Mouse (Mus musculus) c-Kit-positive CD71-positive TER-119-negative erythroid progenitor cells, embryonic 14.5 days (primary cell): ENCODE measurements around the gene Tapt1.
A peak's percentile ranks its signal among the peaks of the same experiment; 100 is the strongest.
"Not testable (repeated sequence)": the region's sequence is repeated elsewhere in the genome, so short reads cannot be mapped to it uniquely, and the experiment has no call there.

Source experiments
- DNase-seq: peaks from one replicate; pipeline ENCODE4 v3.0.0-alpha.2; 2013; ENCODE audit warnings: low read depth

The Tapt1 gene

DNA sequence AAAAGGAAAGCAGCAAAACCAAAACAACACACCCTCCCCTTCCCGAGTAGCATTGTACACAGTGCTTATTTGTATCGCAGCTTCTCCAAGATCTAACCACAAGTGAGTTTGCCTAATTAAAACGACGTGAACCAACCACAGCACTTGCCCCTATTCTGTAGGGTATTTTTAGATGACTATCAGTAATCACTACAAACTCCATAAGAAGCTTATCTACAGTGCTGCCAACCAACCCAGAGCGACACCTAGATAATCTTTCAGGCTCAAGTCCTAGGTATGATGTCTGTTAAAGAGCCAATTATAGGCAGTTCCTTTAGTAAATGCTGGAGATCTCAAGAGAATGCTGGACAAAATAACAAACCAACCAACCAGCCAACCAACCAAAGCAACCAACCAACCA lies 28.6 kb downstream of the Tapt1 start:
- no peak for DNase-seq

DNA sequence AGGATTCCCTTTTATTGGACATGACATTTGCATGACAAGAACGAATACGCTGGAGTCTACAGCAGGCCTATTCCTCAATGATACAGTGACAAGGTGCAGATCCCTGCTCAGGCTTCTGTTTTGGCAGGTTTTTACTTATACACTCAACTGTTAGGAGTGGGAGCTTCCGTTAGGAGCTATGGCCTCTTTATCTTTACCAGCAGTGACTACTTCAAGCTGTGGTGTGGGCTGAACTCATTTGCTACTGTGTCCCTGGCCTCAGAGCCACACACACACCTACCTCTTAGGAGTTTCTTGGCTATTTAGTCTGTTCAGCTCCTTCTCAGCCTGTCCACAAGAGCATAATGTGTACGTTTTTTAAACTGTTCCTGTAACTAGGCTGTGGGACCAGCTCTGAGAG lies 30.3 kb downstream of the Tapt1 start:
- DNase-seq, result no peak

DNA sequence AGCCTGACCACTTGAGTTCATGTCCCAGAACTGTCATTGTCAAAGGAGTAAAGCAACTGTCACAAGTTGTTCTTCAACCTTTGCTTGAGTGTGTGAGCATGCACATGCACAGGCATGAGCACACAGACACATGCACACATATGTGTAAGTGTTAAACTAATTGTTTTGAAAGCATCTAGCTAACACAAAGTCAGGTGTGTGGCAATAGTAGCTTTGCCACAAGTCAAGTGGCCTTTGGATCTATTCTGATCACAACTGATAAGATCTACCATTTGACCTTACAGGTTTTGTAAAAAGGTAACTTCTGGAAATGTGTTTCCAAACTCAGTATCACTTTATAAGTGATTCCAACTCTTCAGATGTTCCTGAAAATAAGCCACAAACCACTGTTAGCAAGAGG lies 39.1 kb downstream of the Tapt1 start:
- no peak for DNase-seq

DNA sequence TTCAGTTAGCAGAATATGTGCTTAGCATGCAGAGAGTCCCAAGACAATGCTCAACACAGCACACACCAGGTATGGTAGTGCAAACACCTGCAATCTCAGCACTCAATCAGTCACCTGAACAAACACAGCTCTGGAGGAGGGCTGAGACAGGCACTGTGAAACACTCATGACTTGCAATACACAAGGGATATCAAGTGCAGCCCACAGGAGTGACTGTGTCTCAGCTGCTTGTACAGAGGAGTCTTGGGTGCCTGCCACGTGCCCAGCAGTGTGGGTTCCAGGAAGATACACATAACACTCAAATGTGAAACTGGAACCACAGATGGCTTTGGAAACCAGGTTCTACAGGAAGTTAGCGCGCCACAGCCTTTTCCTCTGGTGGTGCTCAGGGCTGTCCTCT lies 44.8 kb downstream of the Tapt1 start:
- DNase-seq, result no peak

DNA sequence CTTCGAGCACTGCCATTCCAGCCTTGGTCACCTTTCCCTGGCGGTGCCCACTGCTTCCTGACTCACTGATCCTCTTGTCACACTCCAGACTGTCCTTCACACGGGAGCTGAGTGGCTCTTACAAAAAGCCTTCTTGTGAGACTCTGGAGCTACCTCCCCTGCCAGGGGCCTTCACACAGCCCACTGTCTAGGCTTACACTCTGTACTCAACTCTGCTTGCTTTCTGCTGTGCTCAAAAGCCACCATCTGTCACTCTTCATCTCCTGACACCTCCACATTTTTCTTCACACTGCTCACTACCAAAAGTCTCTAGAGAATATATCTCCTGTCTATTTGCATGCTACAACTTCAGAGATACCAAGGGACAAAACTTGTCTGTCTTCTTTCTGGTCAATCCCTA lies 46.0 kb downstream of the Tapt1 start:
- DNase-seq, result no peak

DNA sequence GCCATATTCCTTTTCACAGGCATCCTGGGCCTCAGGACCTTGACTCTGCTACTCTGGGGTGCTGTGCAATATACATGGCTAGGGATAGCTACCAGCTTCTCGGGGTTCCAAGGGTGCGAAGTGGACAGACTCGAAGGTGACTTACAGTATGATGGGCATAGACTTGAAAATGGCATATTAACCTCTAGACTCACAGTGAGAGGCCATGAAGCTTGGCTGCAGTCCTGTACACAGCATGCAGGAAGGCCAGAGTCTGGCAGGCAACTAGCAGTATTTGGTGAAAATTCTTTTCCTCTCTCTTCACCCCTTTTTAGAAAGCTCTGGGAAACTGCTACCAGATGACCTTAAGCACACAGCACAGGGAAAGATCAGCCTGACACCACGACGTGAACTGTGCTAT lies 52.4 kb downstream of the Tapt1 start:
- DNase-seq, result no peak

DNA sequence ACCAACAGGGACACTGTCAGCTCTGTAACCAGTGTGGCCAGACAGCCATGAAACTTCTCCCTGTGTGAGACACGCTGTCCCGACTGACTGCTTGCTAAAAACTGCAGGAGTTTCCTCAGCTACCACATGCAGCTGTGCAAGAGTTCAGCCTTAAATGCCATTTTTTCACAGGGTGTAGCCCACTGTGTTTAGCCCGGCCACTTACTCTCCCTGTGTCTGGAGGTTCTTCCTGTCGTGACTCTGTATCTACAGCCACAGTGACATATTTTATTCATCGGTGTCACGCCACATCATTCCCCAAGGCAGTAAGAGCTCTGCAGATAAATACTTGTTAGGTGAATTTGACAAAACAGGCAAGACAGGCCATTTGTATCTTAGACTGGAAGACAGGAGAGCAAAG lies 59.6 kb downstream of the Tapt1 start:
- no peak for DNase-seq

DNA sequence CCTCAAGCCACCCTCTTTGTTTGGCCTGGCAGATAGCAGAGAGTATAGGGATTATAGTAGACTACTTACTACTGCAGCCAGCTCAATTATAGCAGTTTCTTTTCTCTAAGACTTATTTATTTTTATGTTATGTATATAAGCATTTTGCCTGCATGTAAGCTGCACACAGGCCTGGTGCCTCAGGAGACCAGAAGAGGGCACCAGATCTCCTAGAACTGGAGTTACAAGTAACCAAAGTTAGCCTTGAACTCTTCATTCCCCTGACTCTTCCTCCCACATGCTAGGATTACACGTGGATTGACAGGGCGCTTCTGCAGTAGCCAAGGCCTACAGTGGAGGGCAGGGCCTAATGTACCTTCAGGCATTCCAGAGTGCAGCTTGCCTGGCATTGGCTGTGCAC lies 60.6 kb downstream of the Tapt1 start:
- peak; percentile 16 for DNase-seq

DNA sequence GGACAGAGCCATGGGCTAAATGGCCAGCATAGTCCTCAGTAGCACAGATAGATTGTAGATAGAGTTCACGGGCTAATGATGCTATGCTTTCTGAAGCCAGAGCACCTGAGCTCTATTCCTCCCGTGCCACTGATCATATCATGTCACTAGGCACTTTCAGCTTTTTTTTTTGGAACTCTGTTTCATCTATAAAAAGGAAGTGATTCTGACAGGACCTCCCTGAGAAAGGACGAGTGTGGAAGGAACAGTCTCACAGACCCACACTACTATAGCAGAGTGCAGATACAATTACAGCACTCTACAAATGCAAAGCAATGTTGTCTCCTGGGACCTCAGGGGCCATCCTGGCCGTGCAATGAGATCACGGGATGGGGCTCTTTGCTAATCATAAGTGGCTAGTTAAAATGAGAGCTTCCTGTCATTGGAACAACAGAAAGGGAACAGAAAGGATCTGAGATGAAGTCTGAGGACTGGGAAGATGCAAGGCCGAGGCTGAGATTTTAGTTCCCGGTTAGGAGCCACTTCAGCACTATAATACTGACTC lies 62.1 kb downstream of the Tapt1 start:
- DNase-seq, result no peak

DNA sequence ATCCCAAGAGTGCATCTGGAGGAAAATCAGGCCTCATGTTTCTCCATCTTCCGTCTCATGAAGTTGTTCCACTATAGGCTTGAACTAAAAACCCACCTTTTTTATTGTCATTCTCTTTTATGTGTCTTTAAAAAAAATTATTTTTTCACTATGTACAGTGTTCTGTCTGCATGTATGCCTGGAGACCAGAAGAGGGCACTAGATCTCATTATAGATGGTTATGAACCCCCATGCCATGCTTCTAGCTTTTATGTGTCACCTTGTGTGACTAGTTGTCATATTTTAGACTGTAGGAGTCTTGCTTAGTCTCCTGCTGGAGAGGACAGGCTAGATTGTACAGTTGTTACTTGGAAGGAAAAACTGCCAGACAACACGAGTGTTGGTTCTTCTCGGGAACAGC lies 63.1 kb downstream of the Tapt1 start:
- no peak for DNase-seq

DNA sequence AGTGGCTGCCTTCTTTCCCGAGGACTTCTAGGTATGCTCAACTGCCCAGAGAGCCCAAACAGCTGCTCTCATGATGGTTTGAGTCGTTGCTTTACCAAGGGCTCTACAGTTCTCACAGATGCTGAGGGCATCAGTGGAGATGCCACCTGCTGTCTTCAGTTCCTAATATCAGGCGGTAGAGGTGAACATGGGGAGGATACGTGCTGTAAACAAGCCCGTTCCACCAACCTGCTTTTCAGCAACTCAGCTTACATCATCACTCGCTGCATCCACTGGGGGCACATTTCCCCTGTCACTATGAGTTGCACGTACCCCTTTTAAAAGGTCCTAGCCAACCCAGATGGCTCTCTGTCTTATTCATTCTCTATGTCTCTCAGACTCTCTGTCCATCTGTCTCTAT lies 63.6 kb downstream of the Tapt1 start:
- no peak for DNase-seq

DNA sequence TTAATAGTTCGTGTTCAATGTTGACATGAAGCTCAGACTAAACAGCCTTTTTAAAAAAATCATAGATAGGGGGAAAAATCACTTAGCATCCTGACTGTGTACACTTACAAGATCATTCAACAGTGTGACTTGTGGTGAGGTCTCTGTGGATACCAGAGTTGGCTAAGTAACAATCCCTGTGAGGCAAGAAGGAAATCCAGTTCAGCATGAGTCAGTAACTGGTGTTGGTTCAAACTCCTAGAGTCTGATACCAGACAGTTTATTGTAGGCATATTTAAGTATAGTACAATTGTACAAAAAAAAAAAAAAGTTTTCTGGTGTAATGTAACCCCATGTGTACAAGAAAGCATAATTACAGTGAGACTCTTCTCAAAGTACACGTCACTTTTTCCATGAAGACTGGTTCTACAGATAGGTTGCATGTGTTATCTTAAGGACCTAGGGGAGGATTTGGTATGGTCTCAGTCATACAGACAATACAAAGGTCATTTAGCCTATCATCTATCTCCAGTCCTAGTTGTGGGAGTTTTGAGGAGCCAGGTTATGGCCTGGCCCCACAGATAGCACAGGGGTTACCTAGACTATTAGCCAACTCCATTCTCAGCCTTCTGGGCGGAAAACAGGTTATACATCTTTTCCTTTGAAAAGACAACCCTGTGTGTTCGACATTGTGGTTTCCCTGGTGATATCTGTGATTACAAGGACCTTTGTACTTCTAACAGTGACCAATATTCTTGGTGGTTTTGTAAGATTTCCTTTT lies 66.6 kb downstream of the Tapt1 start:
- peak; percentile 11 for DNase-seq

DNA sequence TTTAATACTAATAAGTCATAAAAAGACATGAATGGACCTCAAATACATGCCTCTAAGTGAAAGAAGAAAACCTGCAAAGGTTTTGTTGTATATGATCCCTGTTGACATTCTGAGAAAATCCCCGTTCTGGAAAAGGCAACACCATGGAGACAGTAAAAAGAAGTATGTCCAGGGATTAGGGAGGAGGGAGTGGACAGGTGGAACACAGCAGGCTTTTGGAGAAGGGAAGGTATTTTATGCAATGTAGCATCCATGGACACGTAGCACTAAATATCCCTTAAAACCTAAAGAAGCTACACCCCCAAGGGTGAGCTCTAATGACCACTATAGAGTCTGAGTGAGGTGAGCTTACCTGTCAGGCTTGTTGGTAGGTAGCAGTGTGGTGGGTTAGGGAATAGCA lies 67.2 kb downstream of the Tapt1 start:
- DNase-seq, result no peak

DNA sequence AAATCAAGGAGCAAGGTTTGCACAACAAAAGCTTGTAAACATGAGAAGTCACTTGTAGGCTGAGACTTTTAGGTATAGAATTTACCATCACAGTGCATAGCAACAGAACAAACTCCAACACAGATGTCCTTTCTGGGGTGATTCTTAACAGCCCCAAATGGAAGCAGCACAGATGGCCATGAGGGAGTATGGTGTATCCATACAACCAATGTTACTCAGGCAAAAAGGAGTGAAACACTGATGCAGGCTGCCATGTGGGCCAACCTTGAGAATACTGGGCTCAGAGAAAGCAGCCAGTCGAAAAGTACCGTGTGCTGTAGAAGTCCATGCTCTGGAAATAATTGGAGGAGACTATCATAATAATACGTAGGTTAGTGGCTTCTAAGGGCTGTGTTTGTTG lies 68.0 kb downstream of the Tapt1 start:
- DNase-seq, result no peak

DNA sequence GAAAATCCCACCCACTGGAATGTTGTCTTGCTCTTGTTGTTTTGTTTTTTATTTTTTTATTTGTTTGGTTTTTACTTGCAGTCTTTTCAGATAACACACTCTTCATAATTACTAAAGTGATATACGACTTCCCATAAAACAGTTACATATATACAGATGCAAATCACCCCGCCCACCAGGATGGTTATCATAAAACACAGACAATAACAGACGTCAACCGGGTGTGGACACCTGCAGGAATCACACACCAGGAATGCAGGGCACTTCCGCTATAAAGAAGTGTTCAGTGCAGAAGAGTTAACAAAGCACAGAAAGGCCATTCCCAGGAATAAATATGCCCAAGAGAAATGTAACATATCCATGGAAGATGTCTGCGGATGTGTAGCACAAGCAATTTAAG lies 68.7 kb downstream of the Tapt1 start:
- no peak for DNase-seq

DNA sequence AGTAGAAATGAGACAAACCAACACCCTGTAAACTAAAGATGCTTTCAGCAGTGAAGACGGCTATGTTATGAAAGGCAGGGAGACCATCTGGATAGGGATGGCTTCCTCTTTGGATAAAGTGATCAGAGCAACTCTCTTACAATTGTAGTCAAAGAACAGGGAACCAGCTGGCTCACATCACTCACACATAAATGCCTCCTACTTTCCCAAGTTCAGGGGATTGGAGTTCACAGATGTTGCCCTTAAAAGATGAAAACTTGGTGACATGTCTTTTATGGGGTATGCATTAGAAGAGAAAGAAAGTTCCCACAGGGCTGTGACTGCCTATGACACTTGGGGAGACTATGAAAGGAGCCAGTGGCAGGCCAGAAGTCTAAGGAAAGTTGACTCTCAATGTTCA lies 73.4 kb downstream of the Tapt1 start:
- no peak for DNase-seq

DNA sequence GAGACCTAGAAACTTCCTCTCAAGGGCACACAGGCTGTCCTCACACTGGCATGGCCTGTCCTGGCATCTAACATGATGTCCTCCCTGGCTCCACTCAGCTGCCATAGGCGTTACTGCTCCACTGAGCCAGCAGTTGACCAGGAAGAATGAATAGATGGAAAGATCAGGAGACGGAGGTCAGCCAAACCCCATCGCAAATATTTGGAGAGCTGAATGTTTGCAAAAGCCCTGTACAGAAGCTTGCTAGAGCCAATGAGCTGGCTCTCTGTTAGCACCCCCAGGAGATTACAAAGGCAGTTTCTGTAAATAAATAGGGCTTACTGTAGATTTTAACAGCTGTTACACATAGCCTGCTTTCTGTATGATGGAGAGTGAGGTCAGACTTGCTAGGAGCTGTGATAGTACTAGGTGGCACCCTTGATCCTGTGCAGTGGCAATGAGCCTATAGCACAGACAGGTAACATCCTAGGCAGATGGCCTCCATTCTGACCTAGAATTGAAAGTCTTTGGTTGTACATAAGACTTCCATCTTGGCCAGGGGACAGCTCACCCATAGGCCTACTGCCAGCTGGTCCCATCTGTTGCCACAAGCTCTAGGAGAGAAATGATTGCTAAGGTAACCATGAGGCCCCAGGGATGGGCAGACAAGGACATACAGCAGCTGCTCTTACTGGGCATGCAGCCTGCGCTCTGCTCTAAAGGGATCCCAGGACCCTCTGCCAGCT lies 74.9 kb downstream of the Tapt1 start:
- DNase-seq, result no peak

DNA sequence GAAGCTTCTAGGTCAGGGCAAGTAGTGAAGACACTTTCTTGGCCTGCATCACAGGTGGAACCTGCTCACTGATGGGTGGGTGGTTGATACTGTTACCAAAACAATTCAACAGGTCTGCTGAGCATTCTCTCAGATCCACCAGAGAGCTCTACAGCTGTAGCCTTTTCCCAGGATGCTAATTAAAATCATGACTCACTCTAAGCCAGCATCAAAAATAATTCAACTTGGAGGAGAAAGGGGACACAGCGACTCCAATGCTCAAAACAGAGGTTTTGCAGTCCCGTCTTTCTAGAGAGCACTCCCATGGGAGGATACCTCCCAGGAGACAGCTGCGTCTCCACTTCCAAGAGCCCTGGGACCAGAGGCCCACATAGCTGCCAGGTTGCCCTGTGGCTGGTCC lies 78.7 kb downstream of the Tapt1 start:
- no peak for DNase-seq

DNA sequence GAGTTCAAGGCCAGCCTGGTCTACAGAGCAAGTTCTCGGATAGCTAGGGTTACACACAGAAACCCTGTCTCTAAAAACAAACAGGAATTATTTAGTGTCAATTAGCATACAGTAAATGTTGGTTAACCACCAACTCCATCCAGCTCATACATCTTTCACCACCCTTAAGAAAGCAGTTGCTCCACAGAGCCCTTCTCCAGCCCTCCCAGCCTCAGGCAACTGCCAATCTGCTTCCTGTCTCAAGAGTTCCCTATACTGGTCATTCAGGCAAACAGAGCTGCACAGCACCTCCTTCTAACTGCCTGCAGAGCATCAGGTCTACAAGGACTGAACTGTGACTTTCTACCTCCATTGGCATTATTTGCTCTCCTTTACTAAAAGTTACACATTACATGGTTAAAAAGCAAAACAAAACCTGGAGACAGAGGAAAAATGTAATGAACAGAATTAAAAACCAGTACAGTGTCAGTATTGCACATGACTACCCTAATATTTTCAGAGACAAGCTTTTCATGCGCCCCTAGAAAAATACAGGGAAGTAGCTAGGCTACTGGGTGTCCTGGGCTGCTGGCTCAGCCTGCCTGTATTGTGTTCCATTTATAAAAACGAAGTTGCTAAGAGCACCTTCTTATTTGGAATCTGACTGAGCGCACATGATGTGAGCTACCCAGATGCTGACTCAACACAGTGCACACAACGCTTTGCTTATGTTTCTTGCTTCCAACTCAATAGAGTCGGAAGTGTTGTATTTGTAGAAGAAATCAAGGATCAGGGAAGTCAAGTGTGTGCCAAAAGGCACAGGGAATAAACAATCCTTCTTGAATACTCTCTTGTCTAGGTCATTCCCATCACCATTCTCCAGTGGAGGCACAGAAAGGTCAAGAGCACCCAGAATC lies 79.7 kb downstream of the Tapt1 start:
- no peak for DNase-seq

DNA sequence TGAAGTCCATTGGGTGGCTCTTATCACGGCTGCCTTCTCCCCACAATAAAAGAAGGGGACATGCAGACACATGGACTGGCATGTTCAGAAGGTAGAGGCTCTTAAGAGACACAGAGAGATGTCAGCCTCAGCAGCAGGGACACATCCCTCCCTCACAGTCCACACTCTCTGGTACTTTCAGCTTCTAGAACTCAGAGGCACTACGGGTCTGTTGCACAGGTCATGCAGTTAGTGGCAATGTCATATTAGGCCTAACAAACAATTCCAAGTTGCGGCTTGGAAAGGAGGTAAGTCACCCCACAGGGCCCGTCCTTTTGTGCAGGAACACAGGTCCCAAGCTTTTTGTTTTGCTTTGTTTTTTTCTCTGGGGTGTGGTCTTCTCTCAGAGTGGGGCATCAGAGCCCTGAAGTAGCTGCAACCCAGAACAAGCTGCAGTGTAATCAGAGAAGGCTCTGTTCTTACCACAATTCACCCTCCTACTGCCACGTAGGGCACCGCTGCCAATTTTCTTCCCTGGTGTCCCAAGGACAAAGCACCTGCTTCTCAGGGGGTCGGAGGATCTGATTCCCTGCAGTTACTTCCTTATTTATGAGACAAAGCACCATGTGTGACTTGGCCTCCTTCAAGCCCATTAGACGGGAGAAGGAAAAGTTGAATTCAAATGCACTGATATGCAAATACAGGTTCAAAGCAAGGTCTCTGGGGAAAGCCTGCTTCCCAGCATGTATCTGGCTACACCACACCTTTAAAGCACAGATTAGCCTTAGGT lies 82.8 kb downstream of the Tapt1 start:
- DNase-seq, result no peak

DNA sequence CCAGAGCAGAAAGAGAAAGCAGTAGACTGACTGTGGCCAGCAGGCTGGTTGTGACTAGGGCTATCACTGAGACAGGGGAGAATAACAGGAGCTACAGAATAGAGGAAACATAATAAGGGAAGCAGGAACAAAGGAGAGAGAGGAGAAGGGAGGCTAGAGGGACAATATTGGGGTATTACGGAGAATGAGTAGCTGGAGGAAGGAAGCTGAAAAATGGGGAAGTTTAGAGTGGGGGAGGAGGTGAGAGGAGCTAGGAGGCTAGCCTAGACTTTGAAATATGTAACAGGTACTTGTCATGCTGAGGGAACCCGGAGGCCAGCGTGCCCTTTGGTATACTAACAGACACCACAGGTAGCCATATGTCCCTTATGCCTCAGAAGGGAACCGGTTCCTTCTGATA lies 98.9 kb downstream of the Tapt1 start:
- no peak for DNase-seq

DNA sequence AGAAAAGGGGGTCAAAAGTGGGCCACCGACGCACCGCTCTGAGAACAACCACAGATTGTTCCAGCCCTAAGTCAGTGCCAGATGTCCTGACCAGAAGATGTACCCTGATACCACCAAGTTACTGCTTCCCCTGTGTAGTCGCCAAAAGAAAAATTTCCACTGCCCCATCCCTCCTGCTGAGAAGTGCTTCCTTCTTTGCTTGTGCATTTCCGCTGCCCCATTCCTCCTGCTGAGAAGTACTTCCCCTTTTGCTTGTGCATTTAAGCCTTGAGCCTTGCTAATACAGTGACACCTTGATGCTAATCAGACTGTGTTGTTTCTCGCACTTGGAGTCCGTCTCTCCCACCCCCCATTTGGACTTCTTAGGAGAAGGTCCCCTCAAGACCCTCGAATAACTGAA lies 99.9 kb downstream of the Tapt1 start:
- DNase-seq, result not testable (repeated sequence)
